Mouse (Mus musculus) forebrain, embryonic 16.5 days (tissue): ENCODE data around the gene Smyd3. TPM values are rescaled to one million over a fixed set of nuclear protein-coding genes. Genes with fewer than 3 reads are reported as not detected.

Experiments used
- ATAC-seq: fragments of 200-750 bp; cut with Nextera tagmentation; 2 replicates; pipeline ENCODE4 v1.8.0; 2017; ENCODE audit warnings: mild to moderate bottlenecking, moderate library complexity
- H3K27ac ChIP-seq: fragments of 300-500 bp; sonication (generic); 2 replicates; pipeline ENCODE4 v1.5.1; 2014; ENCODE audit warnings: low read length, control low read depth
- H3K27me3 ChIP-seq: fragments of 300-500 bp; sonication (generic); replicated peaks from 2 replicates; pipeline ENCODE4 v1.6.1; 2014; ENCODE audit warnings: low read length; ENCODE audit not compliant: control insufficient read depth, insufficient read depth
- H3K36me3 ChIP-seq: fragments of 300-500 bp; sonication (generic); 2 replicates; pipeline ENCODE4 v1.6.1; 2014; ENCODE audit not compliant: control insufficient read depth, insufficient read depth
- H3K4me1 ChIP-seq: fragments of 300-500 bp; sonication (generic); replicated peaks from 2 replicates; pipeline ENCODE4 v1.6.1; 2014; ENCODE audit warnings: low read length; ENCODE audit not compliant: control insufficient read depth, insufficient read depth
- H3K4me2 ChIP-seq: fragments of 300-500 bp; sonication (generic); 2 replicates; pipeline ENCODE4 v1.6.1; 2014; ENCODE audit warnings: mild to moderate bottlenecking, low read length, control low read depth
- H3K4me3 ChIP-seq: fragments of 300-500 bp; sonication (generic); replicated peaks from 2 replicates; pipeline ENCODE4 v1.5.1; 2014; ENCODE audit warnings: mild to moderate bottlenecking, low read length, control low read depth
- H3K9ac ChIP-seq: fragments of 300-500 bp; sonication (generic); replicated peaks from 2 replicates; pipeline ENCODE4 v1.6.1; 2014; ENCODE audit warnings: low read depth, low read length, control low read depth
- H3K9me3 ChIP-seq: fragments of 300-500 bp; sonication (generic); 2 replicates; pipeline ENCODE4 v1.6.1; 2016; ENCODE audit warnings: low read length; ENCODE audit not compliant: control insufficient read depth
- WGBS: fragments of 180-500 bp; shearing (Covaris S2); extraction: QIAGEN DNeasy Blood & Tissue Kit; methylation state at CpG from one replicate; pipeline ENCODE4 v1.1.7; 2014; 5-methylcytosine and 5-hydroxymethylcytosine counted together
- polyA plus RNA-seq: library from polyadenylated mRNA; unstranded; fragments of >200 nt; fragmentation: Nextera tagmentation; extraction: Ambion mirVana; gene quantifications from 2 replicates; pipeline ENCODE4 v1.2.1, GENCODE M21; 2015

Smyd3 gene
- polyA plus RNA-seq, 1 experiment from 2014 or later, result 29.4 TPM

- WGBS, result 52% methylated on average over 11 of the region's 11 CpGs
- H3K27me3 ChIP-seq, result 0 out of 2 replicates have a peak, but pooled peaks cover 3% of the 10 kb centered on the region
- H3K9ac ChIP-seq, result no peak overlapping the region
- H3K27ac ChIP-seq, result no peak overlapping the region
- no peak overlapping the region for H3K4me2 ChIP-seq
- H3K36me3 ChIP-seq, result no peaks in the 10 kb centered on the region
- H3K9me3 ChIP-seq, result no peaks in the 10 kb centered on the region
- H3K4me3 ChIP-seq, result no peak overlapping the region
- ATAC-seq, result peak; percentile 58; the same call in 1 of the 2 replicates
- H3K4me1 ChIP-seq, result 0 out of 2 replicates have a peak, but pooled peaks cover 2% of the 10 kb centered on the region
Measured at GRCm38 (mm10) chr1:179122476-179123229, 395.2 kb downstream of the Smyd3 start.

- ATAC-seq, result no peak
- 37% methylated on average over 9 of the region's 9 CpGs for WGBS
- H3K9me3 ChIP-seq, result no peaks in the 10 kb centered on the region
Measured at GRCm38 (mm10) chr1:179120217-179120966, 397.4 kb downstream of the Smyd3 start.

GRCm38 (mm10) chr1:179118673-179119072 lies 399.2 kb downstream of the Smyd3 start:
- Histone ChIP-seq H3K4me3 (no peak overlapping the region), H3K9ac (no peak overlapping the region), H3K4me2 (no peak overlapping the region), H3K4me1 (0 out of 2 replicates have a peak, but pooled peaks cover 2% of the 10 kb centered on the region), H3K27me3 (0 out of 2 replicates have a peak, but pooled peaks cover 3% of the 10 kb centered on the region), H3K27ac (no peak overlapping the region), H3K9me3 (no peaks in the 10 kb centered on the region), H3K36me3 (no peaks in the 10 kb centered on the region)
- ATAC-seq, result no peak
- 79% methylated on average over 7 of the region's 7 CpGs for WGBS

More at GRCm38 (mm10) chr1:179120217-179120966, 397.4 kb downstream of the Smyd3 start:
- Histone ChIP-seq H3K4me3 (no peak overlapping the region), H3K4me1 (0 out of 2 replicates have a peak, but pooled peaks cover 2% of the 10 kb centered on the region), H3K36me3 (no peaks in the 10 kb centered on the region), H3K9ac (no peak overlapping the region), H3K27ac (no peak overlapping the region), H3K4me2 (no peak overlapping the region), H3K27me3 (0 out of 2 replicates have a peak, but pooled peaks cover 3% of the 10 kb centered on the region)

DNA sequence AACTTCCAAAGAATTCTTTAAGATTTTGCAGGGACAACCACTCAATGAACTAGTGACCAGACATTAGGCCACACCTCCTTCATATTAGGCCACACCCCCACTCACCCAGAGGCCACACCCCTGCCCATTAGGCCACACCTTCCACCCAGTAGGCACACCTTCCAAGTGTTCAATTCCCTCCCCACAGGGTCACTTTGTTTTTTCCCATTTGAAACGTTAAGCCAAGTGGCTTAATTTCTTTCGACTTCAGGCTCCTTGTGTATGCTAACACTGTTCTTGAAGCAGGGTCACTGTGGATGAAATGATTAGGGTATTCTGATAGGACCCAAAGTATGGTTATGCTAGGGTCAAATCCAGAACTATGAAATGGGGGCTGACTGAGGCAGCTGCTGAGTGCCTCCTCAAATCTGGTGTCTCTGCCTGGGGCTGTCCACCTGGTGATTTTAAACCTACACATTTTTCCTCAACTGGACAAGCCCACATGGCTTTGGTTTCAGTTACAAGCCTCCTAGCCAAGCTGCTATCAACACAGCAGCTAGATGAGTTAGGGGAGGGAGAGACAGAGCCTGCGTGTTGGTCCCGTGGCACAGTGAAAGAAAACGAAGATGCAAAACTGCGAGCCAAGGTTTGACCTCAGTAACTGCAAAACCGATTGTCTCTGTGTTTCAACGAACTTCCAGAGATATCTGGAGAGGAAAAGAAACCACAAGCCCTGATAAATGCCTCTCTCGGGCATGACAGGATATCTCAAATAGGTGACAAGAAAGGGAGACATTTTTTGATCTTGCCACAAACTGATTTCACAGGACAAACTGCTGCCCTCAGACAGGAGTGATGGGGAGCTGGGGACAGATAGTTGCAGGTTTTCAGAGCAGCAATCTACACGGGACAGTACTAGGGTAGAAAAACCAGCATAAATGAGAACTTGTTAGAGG lies 400.8 kb downstream of the Smyd3 start:
- Histone ChIP-seq H3K36me3 (no peaks in the 10 kb centered on the region), H3K9me3 (no peaks in the 10 kb centered on the region), H3K4me2 (no peak overlapping the region), H3K4me3 (no peak overlapping the region), H3K27ac (no peak overlapping the region), H3K9ac (no peak overlapping the region), H3K4me1 (no peaks in the 10 kb centered on the region), H3K27me3 (0 out of 2 replicates have a peak, but pooled peaks cover 3% of the 10 kb centered on the region)
- WGBS, result 88% methylated on average over 10 of the region's 10 CpGs
- ATAC-seq, result no peak

GRCm38 (mm10) chr1:179114833-179115495 lies 402.9 kb downstream of the Smyd3 start:
- Histone ChIP-seq H3K4me1 (no peaks in the 10 kb centered on the region), H3K9ac (no peak overlapping the region), H3K27ac (no peak overlapping the region), H3K9me3 (no peaks in the 10 kb centered on the region), H3K27me3 (peaks cover 3% of the 10 kb centered on the region; the same call in 1 of the 2 replicates), H3K36me3 (no peaks in the 10 kb centered on the region), H3K4me3 (no peak overlapping the region), H3K4me2 (no peak overlapping the region)
- 93% methylated on average over 7 of the region's 7 CpGs for WGBS
- no peak for ATAC-seq

DNA sequence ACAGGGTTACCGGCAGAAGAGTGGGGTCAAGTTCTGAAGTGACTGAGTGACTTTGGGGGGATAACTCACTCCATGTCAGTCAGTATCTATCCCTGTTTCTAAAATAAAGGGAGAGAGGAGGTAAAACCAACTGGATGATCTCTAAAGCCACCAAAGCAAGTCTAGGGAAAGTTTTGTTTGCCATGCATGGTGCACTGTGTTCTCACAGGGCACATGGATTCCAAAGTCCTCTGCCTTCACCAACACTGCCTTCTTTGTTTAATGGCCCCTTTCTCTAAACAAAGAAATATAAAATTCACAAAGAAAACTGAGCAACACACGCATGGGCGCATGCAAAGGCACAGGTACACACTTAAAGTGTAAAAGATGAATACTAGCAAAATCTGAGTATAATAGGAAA lies 403.5 kb downstream of the Smyd3 start:
- Histone ChIP-seq H3K4me2 (no peak overlapping the region), H3K27ac (no peak overlapping the region), H3K4me3 (no peak overlapping the region), H3K4me1 (no peaks in the 10 kb centered on the region), H3K9me3 (no peaks in the 10 kb centered on the region), H3K9ac (no peak overlapping the region), H3K36me3 (no peaks in the 10 kb centered on the region), H3K27me3 (peaks cover 3% of the 10 kb centered on the region; the same call in 1 of the 2 replicates)
- WGBS, result 94% methylated on average over 3 of the region's 3 CpGs
- no peak for ATAC-seq

GRCm38 (mm10) chr1:179108759-179109158 lies 409.1 kb downstream of the Smyd3 start:
- Histone ChIP-seq H3K27ac (no peak overlapping the region), H3K4me3 (no peak overlapping the region), H3K9me3 (no peaks in the 10 kb centered on the region), H3K9ac (no peak overlapping the region), H3K4me1 (peaks cover 23% of the 10 kb centered on the region), H3K36me3 (no peaks in the 10 kb centered on the region), H3K27me3 (peaks cover 18% of the 10 kb centered on the region), H3K4me2 (peak overlapping the region; percentile 28)
- 15% methylated on average over 7 of the region's 7 CpGs for WGBS
- peak; percentile 24; the same call in 1 of the 2 replicates for ATAC-seq

- Histone ChIP-seq H3K4me1 (peaks cover 23% of the 10 kb centered on the region), H3K27me3 (peaks cover 19% of the 10 kb centered on the region), H3K9me3 (no peaks in the 10 kb centered on the region), H3K4me3 (no peak overlapping the region), H3K27ac (no peak overlapping the region), H3K4me2 (peak overlapping the region; percentile 28; the same call in 1 of the 2 replicates), H3K36me3 (no peaks in the 10 kb centered on the region), H3K9ac (no peak overlapping the region)
- 35% methylated on average over 16 of the region's 16 CpGs for WGBS
- no peak for ATAC-seq
Measured at GRCm38 (mm10) chr1:179107761-179108694, 409.8 kb downstream of the Smyd3 start.
